Mouse (Mus musculus): ENCODE measurements around the gene Ptpn13. TPM values are rescaled to one million over a fixed set of nuclear protein-coding genes. Genes with fewer than 3 reads are reported as not detected.

The Ptpn13 gene
- polyA plus RNA-seq, 1 experiment from 2014 or later = 15.6 TPM

- Histone ChIP-seq H3K36me3 (replicated peaks) (peaks cover 12% of the 10 kb centered on the region; the same call in 1 of the 2 replicates), H3K4me1 (peaks cover 20% of the 10 kb centered on the region), H3K9me3 (no peaks in the 10 kb centered on the region), H3K27me3 (replicated peaks; ENCODE audit: low read depth, poor library complexity, severe bottlenecking) (no peaks in the 10 kb centered on the region), H3K4me3 (no peak overlapping the region), H3K27ac (replicated peaks) (no peak overlapping the region)
- DNase-seq (ENCODE audit: low spot score) = no peak
- WGBS = 9% methylated on average over 1 of the region's 1 CpGs
Observed at GRCm38 (mm10) chr5:103448470-103448869, 23.5 kb downstream of the Ptpn13 start.

- WGBS = 92% methylated on average over 1 of the region's 1 CpGs
Observed at GRCm38 (mm10) chr5:103450663-103451062, 25.7 kb downstream of the Ptpn13 start.

DNA sequence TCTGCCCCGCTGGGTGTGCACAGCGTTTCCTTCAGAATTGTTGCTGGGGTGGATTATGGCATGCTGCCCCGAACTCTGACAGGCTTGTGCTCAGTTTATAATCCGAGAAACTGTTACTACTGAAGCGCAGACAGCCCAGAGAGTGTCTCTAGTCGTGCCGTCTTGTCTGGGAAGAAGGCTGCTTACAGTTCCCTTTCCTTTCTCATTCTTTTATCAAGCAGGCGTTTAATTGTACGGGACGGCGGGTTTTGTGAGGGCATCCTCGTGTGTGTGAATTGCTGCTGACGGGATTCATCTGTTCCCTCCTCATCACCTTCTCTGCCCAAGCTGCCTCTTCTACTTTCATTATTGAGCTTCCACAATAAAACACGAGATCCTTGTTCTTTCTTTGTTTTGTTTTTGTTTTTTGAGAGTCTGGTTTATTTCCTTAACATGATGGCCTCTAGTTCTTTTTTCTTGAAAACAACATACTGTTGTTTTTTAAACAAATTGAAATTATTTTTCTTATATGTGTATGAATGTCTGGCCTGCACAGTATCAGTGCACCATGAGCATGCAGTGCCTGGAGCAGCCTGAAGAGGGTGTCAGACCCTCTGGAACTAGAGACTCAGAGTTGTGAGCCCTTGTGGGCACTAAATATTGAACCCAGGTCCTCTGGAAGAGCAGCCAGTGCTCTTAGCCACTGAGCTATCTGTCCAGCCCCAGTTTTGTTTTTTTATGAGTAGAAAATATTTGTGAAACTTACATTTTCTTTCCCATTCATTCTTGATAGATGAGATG lies 28.6 kb downstream of the Ptpn13 start:
- H3K27ac ChIP-seq (replicated peaks) = no peak overlapping the region
- no peak overlapping the region for H3K4me3 ChIP-seq
- peaks cover 6% of the 10 kb centered on the region for H3K4me1 ChIP-seq
- 88% methylated on average over 14 of the region's 14 CpGs for WGBS
- no peak for DNase-seq (ENCODE audit: low spot score)
- no peaks in the 10 kb centered on the region for H3K27me3 ChIP-seq (replicated peaks; ENCODE audit: low read depth, poor library complexity, severe bottlenecking)
- H3K9me3 ChIP-seq = no peaks in the 10 kb centered on the region
- H3K36me3 ChIP-seq (replicated peaks) = peaks cover 12% of the 10 kb centered on the region; the same call in 1 of the 2 replicates

More at GRCm38 (mm10) chr5:103450663-103451062, 25.7 kb downstream of the Ptpn13 start:
- H3K27ac ChIP-seq (replicated peaks) = no peak overlapping the region
- no peaks in the 10 kb centered on the region for H3K9me3 ChIP-seq
- no peak overlapping the region for H3K4me3 ChIP-seq
- peaks cover 20% of the 10 kb centered on the region for H3K4me1 ChIP-seq
- H3K36me3 ChIP-seq (replicated peaks) = peaks cover 12% of the 10 kb centered on the region; the same call in 1 of the 2 replicates
- no peaks in the 10 kb centered on the region for H3K27me3 ChIP-seq (replicated peaks; ENCODE audit: low read depth, poor library complexity, severe bottlenecking)
- DNase-seq (ENCODE audit: low spot score) = no peak

DNA sequence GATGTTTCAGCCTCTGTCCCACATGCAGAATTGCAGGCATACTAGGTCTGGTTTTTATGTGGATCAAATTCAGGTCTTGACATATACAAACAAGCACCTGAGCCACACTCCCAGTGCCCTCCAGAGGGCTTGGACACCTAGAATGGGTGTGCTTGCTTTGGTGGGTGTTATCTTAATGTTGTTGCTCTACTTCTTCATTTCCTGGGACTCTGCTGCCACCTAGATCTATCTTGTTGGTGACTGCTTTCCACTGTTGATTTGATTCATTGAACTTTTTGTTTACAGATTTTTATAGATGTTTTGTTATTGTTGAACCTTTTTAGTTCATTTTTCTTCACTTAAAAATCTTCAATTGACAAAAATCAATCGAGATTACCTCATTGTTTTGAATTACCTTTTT lies 31.8 kb downstream of the Ptpn13 start:
- DNase-seq (ENCODE audit: low spot score) = no peak
- Histone ChIP-seq H3K36me3 (replicated peaks) (0 out of 2 replicates have a peak, but pooled peaks cover 2% of the 10 kb centered on the region), H3K4me1 (peaks cover 12% of the 10 kb centered on the region), H3K4me3 (no peak overlapping the region), H3K27ac (replicated peaks) (no peak overlapping the region), H3K27me3 (replicated peaks; ENCODE audit: low read depth, poor library complexity, severe bottlenecking) (no peaks in the 10 kb centered on the region), H3K9me3 (no peaks in the 10 kb centered on the region)
- WGBS = 88% methylated on average over 1 of the region's 1 CpGs

DNA sequence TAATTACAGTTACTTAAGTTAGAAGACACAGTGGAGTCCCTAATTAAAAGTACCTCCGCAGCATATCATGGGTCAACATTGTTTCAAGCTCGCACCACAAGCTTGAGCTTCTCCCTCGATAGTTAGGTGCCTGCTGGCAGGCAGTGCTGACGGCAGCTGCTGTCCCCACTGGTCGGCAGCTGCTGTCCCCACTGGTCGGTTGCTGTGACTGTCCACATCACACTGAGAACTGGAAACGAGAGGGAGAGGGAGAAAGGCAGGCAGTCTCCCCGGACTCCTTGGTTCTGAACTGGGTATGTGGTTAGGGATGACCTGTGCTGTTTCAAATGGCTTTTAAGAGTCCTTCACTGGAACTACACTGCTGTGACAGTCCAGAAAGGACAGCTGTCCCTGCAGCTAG lies 33.4 kb downstream of the Ptpn13 start:
- Histone ChIP-seq H3K36me3 (replicated peaks) (peaks cover 9% of the 10 kb centered on the region), H3K27ac (replicated peaks) (peak overlapping the region; percentile 48), H3K27me3 (replicated peaks; ENCODE audit: low read depth, poor library complexity, severe bottlenecking) (no peaks in the 10 kb centered on the region), H3K4me1 (peaks cover 12% of the 10 kb centered on the region), H3K4me3 (no peak overlapping the region), H3K9me3 (no peaks in the 10 kb centered on the region)
- DNase-seq (ENCODE audit: low spot score) = no peak
- WGBS = 44% methylated on average over 8 of the region's 8 CpGs

- Histone ChIP-seq H3K4me3 (no peak overlapping the region), H3K4me1 (peaks cover 12% of the 10 kb centered on the region), H3K36me3 (replicated peaks) (peaks cover 9% of the 10 kb centered on the region), H3K9me3 (no peaks in the 10 kb centered on the region), H3K27ac (replicated peaks) (peak overlapping the region; percentile 48; the same call in 1 of the 2 replicates), H3K27me3 (replicated peaks; ENCODE audit: low read depth, poor library complexity, severe bottlenecking) (no peaks in the 10 kb centered on the region)
- peak; percentile 37 for DNase-seq (ENCODE audit: low spot score)
- 79% methylated on average over 8 of the region's 8 CpGs for WGBS
Observed at GRCm38 (mm10) chr5:103458959-103459675, 34.1 kb downstream of the Ptpn13 start.

- WGBS = 85% methylated on average over 6 of the region's 6 CpGs
- H3K36me3 ChIP-seq (replicated peaks) = peaks cover 9% of the 10 kb centered on the region
- H3K9me3 ChIP-seq = no peaks in the 10 kb centered on the region
- no peak for DNase-seq (ENCODE audit: low spot score)
- no peak overlapping the region for H3K27ac ChIP-seq (replicated peaks)
- peaks cover 15% of the 10 kb centered on the region for H3K4me1 ChIP-seq
- H3K4me3 ChIP-seq = no peak overlapping the region
- H3K27me3 ChIP-seq (replicated peaks; ENCODE audit: low read depth, poor library complexity, severe bottlenecking) = no peaks in the 10 kb centered on the region
Observed at GRCm38 (mm10) chr5:103460903-103461302, 35.9 kb downstream of the Ptpn13 start.

GRCm38 (mm10) chr5:103463661-103464219 lies 38.7 kb downstream of the Ptpn13 start:
- Histone ChIP-seq H3K36me3 (replicated peaks) (peaks cover 9% of the 10 kb centered on the region), H3K27ac (replicated peaks) (no peak overlapping the region), H3K4me1 (peaks cover 8% of the 10 kb centered on the region), H3K4me3 (no peak overlapping the region), H3K9me3 (no peaks in the 10 kb centered on the region), H3K27me3 (replicated peaks; ENCODE audit: low read depth, poor library complexity, severe bottlenecking) (no peaks in the 10 kb centered on the region)
- DNase-seq (ENCODE audit: low spot score) = no peak
- 87% methylated on average over 10 of the region's 10 CpGs for WGBS

DNA sequence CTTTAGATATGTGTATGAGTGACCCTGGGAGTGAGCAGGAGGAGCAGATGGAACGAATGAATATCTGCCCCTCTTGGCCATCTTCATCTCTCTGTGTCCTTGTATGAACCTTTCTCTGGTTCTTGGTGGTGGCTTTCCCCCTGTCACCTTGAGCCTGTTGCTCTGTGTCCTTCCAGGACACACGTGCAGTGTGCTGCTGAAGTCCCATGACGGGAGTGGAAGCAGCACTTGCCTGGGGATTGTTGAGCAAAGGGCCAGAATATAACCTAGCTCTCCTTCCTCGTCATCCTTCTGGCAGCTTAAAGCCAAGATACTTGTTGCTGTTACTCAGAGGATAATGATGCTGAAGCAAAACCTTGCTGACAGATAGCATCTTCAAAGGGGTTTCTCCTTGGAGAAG lies 39.3 kb downstream of the Ptpn13 start:
- no peaks in the 10 kb centered on the region for H3K27me3 ChIP-seq (replicated peaks; ENCODE audit: low read depth, poor library complexity, severe bottlenecking)
- H3K9me3 ChIP-seq = no peaks in the 10 kb centered on the region
- WGBS = 85% methylated on average over 4 of the region's 4 CpGs
- peaks cover 9% of the 10 kb centered on the region for H3K36me3 ChIP-seq (replicated peaks)
- H3K27ac ChIP-seq (replicated peaks) = no peak overlapping the region
- H3K4me3 ChIP-seq = no peak overlapping the region
- H3K4me1 ChIP-seq = peaks cover 3% of the 10 kb centered on the region; the same call in 1 of the 2 replicates
- DNase-seq (ENCODE audit: low spot score) = no peak

GRCm38 (mm10) chr5:103464771-103465170 lies 39.8 kb downstream of the Ptpn13 start:
- no peaks in the 10 kb centered on the region for H3K9me3 ChIP-seq
- peaks cover 9% of the 10 kb centered on the region for H3K36me3 ChIP-seq (replicated peaks)
- H3K27me3 ChIP-seq (replicated peaks; ENCODE audit: low read depth, poor library complexity, severe bottlenecking) = no peaks in the 10 kb centered on the region
- no peak for DNase-seq (ENCODE audit: low spot score)
- 91% methylated on average over 10 of the region's 10 CpGs for WGBS
- H3K4me3 ChIP-seq = no peak overlapping the region
- H3K4me1 ChIP-seq = 0 out of 2 replicates have a peak, but pooled peaks cover 3% of the 10 kb centered on the region
- no peak overlapping the region for H3K27ac ChIP-seq (replicated peaks)

- H3K27ac ChIP-seq (replicated peaks) = no peak overlapping the region
- no peak overlapping the region for H3K4me3 ChIP-seq
- H3K27me3 ChIP-seq (replicated peaks; ENCODE audit: low read depth, poor library complexity, severe bottlenecking) = no peaks in the 10 kb centered on the region
- DNase-seq (ENCODE audit: low spot score) = no peak
- no peaks in the 10 kb centered on the region for H3K9me3 ChIP-seq
- no peaks in the 10 kb centered on the region for H3K36me3 ChIP-seq (replicated peaks)
- 89% methylated on average over 5 of the region's 5 CpGs for WGBS
- H3K4me1 ChIP-seq = no peaks in the 10 kb centered on the region
Observed at GRCm38 (mm10) chr5:103472670-103473069, 47.7 kb downstream of the Ptpn13 start.

GRCm38 (mm10) chr5:103473467-103474096 lies 48.6 kb downstream of the Ptpn13 start:
- Histone ChIP-seq H3K27me3 (replicated peaks; ENCODE audit: low read depth, poor library complexity, severe bottlenecking) (no peaks in the 10 kb centered on the region), H3K36me3 (replicated peaks) (no peaks in the 10 kb centered on the region; the same call in 1 of the 2 replicates), H3K27ac (replicated peaks) (no peak overlapping the region), H3K4me3 (no peak overlapping the region), H3K9me3 (no peaks in the 10 kb centered on the region), H3K4me1 (no peaks in the 10 kb centered on the region)
- no peak for DNase-seq (ENCODE audit: low spot score)
- 89% methylated on average over 11 of the region's 11 CpGs for WGBS

Measured in embryonic facial prominence, embryonic 10.5 days (tissue).